Mouse (Mus musculus) megakaryocyte, embryonic 14.5 days (primary cell): ENCODE data around the gene Dennd2a.

Experiments used
- FLI1 ChIP-seq: IDR thresholded peaks from 2 replicates; pipeline ENCODE4 v1.6.1; 2012; ENCODE audit warnings: low read length, inconsistent platforms, mixed read lengths
- GATA1 ChIP-seq: IDR thresholded peaks from 3 replicates; pipeline ENCODE4 v1.6.1; 2012; ENCODE audit warnings: mixed read lengths, low read length, inconsistent platforms, borderline replicate concordance

GRCm38 (mm10) chr6:39426725-39427124 is 130.9 kb downstream of the Dennd2a start:
- no peak for TF ChIP-seq GATA1
- no peak for TF ChIP-seq FLI1
